Mouse (Mus musculus) liver, adult 2 months (tissue): ENCODE measurements around the gene Clec16a. TPM values are rescaled to one million over a fixed set of nuclear protein-coding genes. Genes with fewer than 3 reads are reported as not detected.

Experiments used
- DNase-seq: peaks from one replicate; pipeline ENCODE4 v3.0.0-alpha.2; 2011; ENCODE audit warnings: low read depth, low spot score; ENCODE audit errors: extremely low read depth
- H3K27ac ChIP-seq: fragments of 200-500 bp; replicated peaks from 2 replicates; pipeline ENCODE4 v1.5.1; 2012; ENCODE audit warnings: low read depth, mild to moderate bottlenecking, control low read depth, inconsistent platforms, low read length; ENCODE audit not compliant: insufficient read depth
- H3K27me3 ChIP-seq: fragments of 200-500 bp; 2 replicates; pipeline ENCODE4 v1.6.1; 2012; ENCODE audit warnings: mild to moderate bottlenecking, moderate library complexity, low read length, inconsistent platforms; ENCODE audit not compliant: control insufficient read depth, insufficient read depth
- H3K36me3 ChIP-seq: fragments of 200-500 bp; 2 replicates; pipeline ENCODE4 v1.6.1; 2012; ENCODE audit warnings: low read length, inconsistent platforms; ENCODE audit not compliant: control insufficient read depth, insufficient read depth
- H3K4me1 ChIP-seq: fragments of 200-500 bp; 2 replicates; pipeline ENCODE4 v1.6.1; 2011; ENCODE audit warnings: low read length; ENCODE audit not compliant: control insufficient read depth, insufficient read depth
- H3K4me3 ChIP-seq: fragments of 200-500 bp; 2 replicates; pipeline ENCODE4 v1.5.1; 2011; ENCODE audit warnings: low read depth, mild to moderate bottlenecking, control low read depth, low read length, moderate library complexity; ENCODE audit not compliant: insufficient read depth
- H3K79me2 ChIP-seq: fragments of 200-500 bp; 2 replicates; pipeline ENCODE4 v1.6.1; 2012; ENCODE audit warnings: inconsistent platforms, mild to moderate bottlenecking, low read length, moderate library complexity; ENCODE audit not compliant: control insufficient read depth, insufficient read depth
- H3K9ac ChIP-seq: fragments of 200-500 bp; 2 replicates; pipeline ENCODE4 v1.6.1; 2012; ENCODE audit warnings: low read depth, mild to moderate bottlenecking, control low read depth, inconsistent platforms, low read length
- CTCF ChIP-seq: fragments of 200-500 bp; IDR thresholded peaks from 2 replicates; pipeline ENCODE4 v1.5.1; 2011; ENCODE audit warnings: low read depth, low read length, control low read depth
- POLR2A ChIP-seq: fragments of 200-500 bp; IDR thresholded peaks from 2 replicates; pipeline ENCODE4 v1.6.1; 2011; ENCODE audit warnings: low read length, control low read depth; ENCODE audit not compliant: insufficient read depth; ENCODE audit errors: extremely low read depth
- WGBS: fragments of 180-500 bp; shearing (Covaris S2); methylation state at CpG from one replicate; pipeline ENCODE4 v1.1.7; 2018; 5-methylcytosine and 5-hydroxymethylcytosine counted together
- polyA plus RNA-seq: library from polyadenylated mRNA; depleted of rRNA; stranded (reverse); fragments of >200 nt; gene quantifications from 2 replicates; pipeline ENCODE4 v1.2.3, GENCODE M21; 2012
- total RNA-seq: library from RNA; depleted of rRNA; stranded (reverse); fragments of >200 nt; gene quantifications from 2 replicates; pipeline ENCODE4 v1.2.3, GENCODE M21; 2014

The Clec16a gene
- total and polyA plus RNA-seq, 2 experiments, result 9.8 to 11.6 TPM

DNA sequence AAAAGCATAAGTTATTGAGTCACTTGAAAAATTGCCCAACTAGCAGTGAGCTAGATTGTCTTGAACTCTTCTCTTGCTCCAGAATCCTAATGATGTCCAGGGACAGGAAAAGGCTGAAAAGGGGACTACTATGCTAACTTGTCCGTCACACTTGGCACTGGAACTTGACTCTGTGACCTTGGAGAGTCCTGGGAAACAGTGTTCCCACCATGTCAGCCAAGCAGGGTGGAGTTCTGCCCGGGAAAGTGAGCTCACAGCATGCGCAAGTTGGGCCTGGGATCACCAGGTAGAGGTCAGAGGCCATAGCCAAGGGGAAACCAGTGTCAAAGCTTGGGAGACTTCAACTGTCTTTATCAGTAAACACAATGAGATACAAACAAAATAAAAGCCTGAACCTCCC lies 62.7 kb downstream of the Clec16a start:
- no peak overlapping the region for H3K27ac ChIP-seq
- H3K27me3 ChIP-seq, result no peaks in the 10 kb centered on the region
- H3K4me1 ChIP-seq, result no peaks in the 10 kb centered on the region
- H3K9ac ChIP-seq, result no peak overlapping the region
- no peak overlapping the region for H3K4me3 ChIP-seq
- H3K79me2 ChIP-seq, result no peaks in the 10 kb centered on the region
- WGBS, result 61% methylated on average over 3 of the region's 3 CpGs
- peaks cover 25% of the 10 kb centered on the region for H3K36me3 ChIP-seq
- no peak for TF ChIP-seq POLR2A
- TF ChIP-seq CTCF, result no peak
- DNase-seq, result peak; percentile 18

DNA sequence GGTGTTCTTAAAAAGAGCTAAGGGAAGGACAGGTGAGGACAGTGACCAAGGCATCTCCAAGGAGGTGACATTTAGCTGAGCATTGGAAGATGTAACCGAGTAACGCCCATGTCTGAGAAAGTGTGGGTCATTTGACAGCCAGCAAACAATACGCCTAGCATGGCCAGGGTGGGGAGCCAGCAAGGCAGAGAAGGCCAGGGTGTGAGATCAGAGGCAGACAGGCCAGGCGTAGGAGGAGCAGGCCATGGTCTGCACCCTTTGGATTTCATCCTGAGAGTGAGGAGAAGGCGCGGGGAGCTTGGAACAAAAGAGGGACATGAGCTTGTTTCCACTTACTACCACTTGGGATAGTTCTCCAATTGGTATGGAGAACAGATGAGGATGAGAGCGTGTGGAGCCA lies 64.8 kb downstream of the Clec16a start:
- Histone ChIP-seq H3K36me3 (peaks cover 26% of the 10 kb centered on the region), H3K27ac (no peak overlapping the region), H3K79me2 (no peaks in the 10 kb centered on the region), H3K4me1 (no peaks in the 10 kb centered on the region), H3K27me3 (no peaks in the 10 kb centered on the region), H3K4me3 (no peak overlapping the region), H3K9ac (no peak overlapping the region)
- DNase-seq, result no peak
- TF ChIP-seq POLR2A, result no peak
- TF ChIP-seq CTCF, result no peak
- WGBS, result 94% methylated on average over 7 of the region's 7 CpGs

DNA sequence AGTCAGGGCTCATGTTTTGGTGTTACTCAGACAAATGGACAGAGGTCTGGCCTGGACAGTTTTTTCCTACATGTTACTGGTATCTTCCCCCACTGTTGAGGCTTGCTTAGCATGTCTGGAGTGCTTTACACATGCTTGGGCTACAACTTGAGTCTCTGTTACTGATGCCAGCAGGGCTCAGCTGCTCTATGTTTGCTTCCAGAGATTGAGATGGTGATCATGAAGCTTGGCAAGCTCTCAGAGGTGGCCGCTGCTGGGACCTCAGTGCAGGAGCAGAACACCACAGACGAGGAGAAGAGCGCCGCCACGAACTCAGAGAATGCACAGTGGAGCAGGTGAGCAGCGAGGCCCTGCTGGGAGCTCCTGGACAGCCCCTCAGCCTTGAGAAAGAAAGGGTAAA lies 65.7 kb downstream of the Clec16a start:
- Histone ChIP-seq H3K27me3 (no peaks in the 10 kb centered on the region), H3K79me2 (no peaks in the 10 kb centered on the region), H3K4me1 (no peaks in the 10 kb centered on the region), H3K27ac (no peak overlapping the region), H3K4me3 (no peak overlapping the region), H3K9ac (no peak overlapping the region), H3K36me3 (peaks cover 25% of the 10 kb centered on the region)
- TF ChIP-seq POLR2A, result no peak
- no peak for TF ChIP-seq CTCF
- DNase-seq, result no peak
- WGBS, result 95% methylated on average over 6 of the region's 6 CpGs

DNA sequence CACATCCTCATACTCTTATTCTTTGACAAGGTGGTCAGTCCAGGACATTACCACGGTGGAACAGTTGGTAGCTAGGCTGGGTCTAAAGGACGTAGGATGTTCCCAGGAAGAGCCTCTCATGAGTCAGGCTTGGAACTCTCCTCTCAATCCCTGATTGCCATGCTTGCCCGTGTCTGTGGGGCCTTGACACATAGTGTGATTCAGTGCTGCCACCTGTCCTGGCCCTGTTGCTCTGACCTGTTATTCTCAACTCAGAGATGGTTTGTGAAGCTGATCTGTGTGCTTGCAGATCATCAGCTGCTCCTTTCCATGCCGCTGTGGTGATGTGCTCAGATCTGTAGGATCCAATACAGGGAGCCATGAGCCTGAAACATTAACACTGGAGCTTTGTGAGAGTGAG lies 66.2 kb downstream of the Clec16a start:
- no peaks in the 10 kb centered on the region for H3K79me2 ChIP-seq
- no peak for DNase-seq
- no peak overlapping the region for H3K27ac ChIP-seq
- no peaks in the 10 kb centered on the region for H3K27me3 ChIP-seq
- H3K9ac ChIP-seq, result no peak overlapping the region
- WGBS, result 83% methylated on average over 4 of the region's 4 CpGs
- H3K4me1 ChIP-seq, result no peaks in the 10 kb centered on the region
- no peak overlapping the region for H3K4me3 ChIP-seq
- peaks cover 25% of the 10 kb centered on the region for H3K36me3 ChIP-seq
- TF ChIP-seq POLR2A, result no peak

DNA sequence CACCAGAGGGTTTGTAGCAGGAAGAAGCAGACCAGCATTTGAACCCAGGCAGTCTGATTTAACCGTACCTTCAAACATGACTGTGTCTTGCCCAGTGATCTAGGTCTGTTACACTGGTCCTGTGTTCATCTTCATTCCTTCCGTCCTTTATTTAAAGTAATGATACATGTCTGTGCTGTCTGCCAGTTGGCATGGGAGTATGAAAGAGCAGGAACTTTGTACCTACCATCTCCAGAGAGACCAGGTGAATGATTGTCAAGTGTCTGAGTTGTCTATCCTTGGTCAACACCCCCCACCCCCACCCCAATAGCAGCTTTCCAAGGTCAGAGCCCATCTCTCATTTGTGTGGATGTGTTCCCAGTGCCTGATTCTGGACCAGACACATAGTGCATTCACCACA lies 68.9 kb downstream of the Clec16a start:
- H3K4me1 ChIP-seq, result no peaks in the 10 kb centered on the region
- no peak for DNase-seq
- no peaks in the 10 kb centered on the region for H3K79me2 ChIP-seq
- H3K4me3 ChIP-seq, result no peak overlapping the region
- WGBS, result 87% methylated on average over 2 of the region's 2 CpGs
- H3K27ac ChIP-seq, result no peak overlapping the region
- TF ChIP-seq POLR2A (no peak), CTCF (no peak)
- no peak overlapping the region for H3K9ac ChIP-seq
- H3K36me3 ChIP-seq, result peaks cover 23% of the 10 kb centered on the region
- H3K27me3 ChIP-seq, result no peaks in the 10 kb centered on the region

DNA sequence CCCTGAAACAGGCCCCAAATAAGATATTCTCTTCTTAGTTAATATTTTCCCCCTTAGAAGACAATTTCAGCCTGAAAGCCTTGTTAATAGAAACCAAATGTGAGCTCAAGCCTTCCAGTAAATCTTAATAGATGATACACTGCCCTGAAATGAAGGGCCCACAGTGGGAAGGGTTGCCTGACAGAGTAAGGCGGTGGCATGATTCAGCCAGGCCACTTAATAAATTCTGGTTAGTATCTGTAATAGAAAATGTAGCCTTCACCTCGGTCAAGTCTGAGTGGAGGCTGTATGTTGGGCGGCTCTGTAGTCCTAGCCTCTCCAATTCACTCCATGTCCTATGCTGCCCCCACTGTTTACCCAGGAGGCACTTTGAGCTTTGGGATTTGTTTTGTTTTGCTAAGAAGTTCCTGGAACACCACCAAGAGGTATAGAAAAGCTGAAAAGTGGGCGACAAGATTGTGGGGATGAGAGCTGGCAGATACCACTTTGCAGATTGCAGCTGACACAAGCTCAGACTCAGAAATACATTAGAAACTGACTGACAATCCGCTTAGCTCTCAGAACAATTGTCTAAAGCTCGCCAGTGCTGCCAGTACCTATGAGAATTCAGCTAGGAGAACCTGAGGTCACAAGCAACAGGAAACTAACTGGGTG lies 75.9 kb downstream of the Clec16a start:
- H3K4me1 ChIP-seq, result no peaks in the 10 kb centered on the region
- 78% methylated on average over 6 of the region's 6 CpGs for WGBS

More for the DNA sequence above, 75.9 kb downstream of the Clec16a start:
- H3K79me2 ChIP-seq, result no peaks in the 10 kb centered on the region
- H3K27ac ChIP-seq, result no peak overlapping the region
- H3K27me3 ChIP-seq, result no peaks in the 10 kb centered on the region
- peaks cover 7% of the 10 kb centered on the region for H3K36me3 ChIP-seq
- TF ChIP-seq POLR2A, result no peak
- no peak overlapping the region for H3K4me3 ChIP-seq
- DNase-seq, result no peak
- no peak overlapping the region for H3K9ac ChIP-seq
